Mouse (Mus musculus) heart, adult 2 months (tissue): ENCODE results near the gene Wfdc6a.

Experiments used
- CTCF ChIP-seq: fragments of 200-600 bp; IDR thresholded peaks from 2 replicates; pipeline ENCODE4 v1.8.1; 2022; ENCODE audit warnings: antibody characterized with exemption, mild to moderate bottlenecking, moderate library complexity
- EP300 ChIP-seq: fragments of 200-500 bp; IDR thresholded peaks from 2 replicates; pipeline ENCODE4 v1.6.1; 2011; ENCODE audit warnings: low read depth, low read length, control low read depth; ENCODE audit not compliant: insufficient read depth
- POLR2A ChIP-seq: fragments of 200-500 bp; IDR thresholded peaks from 2 replicates; pipeline ENCODE4 v1.6.1; 2011; ENCODE audit warnings: mild to moderate bottlenecking, low read depth, low read length, control low read depth; ENCODE audit not compliant: insufficient read depth

DNA sequence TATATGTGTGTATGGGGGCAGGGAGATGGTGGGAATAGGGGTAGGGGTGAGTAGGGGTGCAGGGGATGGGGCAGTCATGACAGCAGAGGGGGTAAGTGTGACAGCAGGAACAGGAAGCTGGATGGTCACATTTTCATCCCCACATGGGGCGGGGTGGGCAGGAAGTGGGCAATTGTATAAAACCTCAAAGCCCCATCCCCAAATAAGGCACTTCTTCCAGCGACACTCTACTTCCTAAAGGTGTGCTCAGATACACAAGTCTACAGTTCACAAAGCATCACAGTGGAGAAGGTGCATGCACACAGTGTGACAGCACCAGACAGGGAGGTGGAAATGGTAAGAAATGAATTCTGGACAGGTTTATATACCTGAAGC, 34.4 kb downstream of the Wfdc6a start:
- TF ChIP-seq POLR2A: no peak
- TF ChIP-seq CTCF: no peak
- TF ChIP-seq EP300: no peak
